Mouse (Mus musculus) E14TG2a.4 (cell line): ENCODE data around the gene T2.

Experiments used
- H3K27me3 ChIP-seq: 2 replicates; pipeline ENCODE4 v1.6.1; 2014; ENCODE audit warnings: low read length, control low read depth; ENCODE audit not compliant: insufficient read depth
- H3K36me3 ChIP-seq: 2 replicates; pipeline ENCODE4 v1.6.1; 2014; ENCODE audit warnings: low read length, control low read depth; ENCODE audit not compliant: insufficient read depth
- H3K4me1 ChIP-seq: replicated peaks from 2 replicates; pipeline ENCODE4 v1.6.1; 2014; ENCODE audit warnings: low read depth, low read length, control low read depth
- H3K4me3 ChIP-seq: replicated peaks from 2 replicates; pipeline ENCODE4 v1.5.1; 2014; ENCODE audit warnings: mild to moderate bottlenecking, low read length
- H3K9me3 ChIP-seq: 2 replicates; pipeline ENCODE4 v1.6.1; 2014; ENCODE audit warnings: low read length, control low read depth
- CTCF ChIP-seq: conservative IDR thresholded peaks from 2 replicates; pipeline ENCODE4 v1.5.1; 2014; ENCODE audit warnings: low read length
- NANOG ChIP-seq: IDR thresholded peaks from 2 replicates; pipeline ENCODE4 v1.6.1; 2014; ENCODE audit warnings: borderline replicate concordance, low read length, mixed read lengths
- POU5F1 ChIP-seq: IDR thresholded peaks from 2 replicates; pipeline ENCODE4 v1.6.1; 2014; ENCODE audit warnings: low read length, borderline replicate concordance

Gene T2

GRCm38 (mm10) chr17:8339666-8340374 is 16.0 kb upstream of the T2 start:
- H3K4me1 ChIP-seq: peaks cover 19% of the 10 kb centered on the region
- peak overlapping the region; percentile 81 for H3K4me3 ChIP-seq
- H3K9me3 ChIP-seq: no peaks in the 10 kb centered on the region
- H3K27me3 ChIP-seq: peaks cover 66% of the 10 kb centered on the region
- peaks cover 4% of the 10 kb centered on the region; the same call in 1 of the 2 replicates for H3K36me3 ChIP-seq
- no peak for TF ChIP-seq POU5F1
- TF ChIP-seq NANOG: no peak
- no peak for TF ChIP-seq CTCF

DNA sequence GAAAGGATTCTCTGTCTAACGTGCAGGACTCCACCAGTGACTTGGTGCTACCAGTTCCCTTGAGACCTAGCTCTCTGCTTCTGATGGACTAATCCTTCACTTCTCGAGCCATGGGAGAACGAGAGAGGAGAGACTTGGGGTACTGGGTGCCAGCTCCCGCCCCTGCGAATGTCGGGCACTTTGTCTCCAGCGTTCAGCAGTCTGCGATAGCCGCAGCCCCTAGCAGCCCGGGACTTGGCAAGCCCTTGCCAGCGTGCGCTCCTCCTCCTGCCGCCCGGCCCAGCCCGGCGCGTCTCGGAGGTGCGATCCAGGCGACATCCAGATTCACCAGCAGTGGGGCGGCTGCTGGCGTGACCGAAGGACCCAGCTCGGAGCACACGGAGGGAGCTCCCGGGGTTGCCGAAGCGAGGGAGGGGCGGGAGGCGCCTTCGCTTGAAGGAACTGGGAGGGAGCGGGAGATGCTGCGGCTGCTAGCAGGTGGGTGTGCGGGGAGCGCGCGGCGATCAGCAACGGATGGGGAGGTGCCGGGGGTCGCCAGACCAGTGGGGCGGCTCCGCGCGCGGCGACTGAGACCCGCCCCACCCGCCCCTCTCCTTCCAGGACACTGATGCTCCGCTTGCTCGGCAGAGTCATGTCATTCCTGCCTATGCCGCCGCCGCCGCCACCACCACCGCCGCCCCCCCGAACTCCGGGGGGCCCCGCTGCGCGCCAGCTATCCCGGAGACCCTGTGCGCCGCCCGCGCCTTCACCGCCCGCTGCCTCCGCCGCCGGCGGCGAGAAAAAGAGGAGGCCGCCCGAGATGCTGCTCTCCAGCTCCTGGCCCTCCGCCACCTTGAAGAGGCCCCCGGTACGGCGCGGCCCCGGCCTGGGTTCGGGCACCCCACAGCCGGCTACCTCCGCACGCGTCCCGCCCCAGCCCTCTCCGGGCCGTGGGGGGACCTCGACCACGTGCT is 15.1 kb upstream of the T2 start:
- peaks cover 19% of the 10 kb centered on the region for H3K4me1 ChIP-seq
- no peaks in the 10 kb centered on the region for H3K9me3 ChIP-seq
- TF ChIP-seq POU5F1: no peak
- TF ChIP-seq CTCF: no peak
- TF ChIP-seq NANOG: no peak
- H3K27me3 ChIP-seq: peaks cover 72% of the 10 kb centered on the region
- H3K36me3 ChIP-seq: peaks cover 4% of the 10 kb centered on the region; the same call in 1 of the 2 replicates
- peak overlapping the region; percentile 81 for H3K4me3 ChIP-seq

DNA sequence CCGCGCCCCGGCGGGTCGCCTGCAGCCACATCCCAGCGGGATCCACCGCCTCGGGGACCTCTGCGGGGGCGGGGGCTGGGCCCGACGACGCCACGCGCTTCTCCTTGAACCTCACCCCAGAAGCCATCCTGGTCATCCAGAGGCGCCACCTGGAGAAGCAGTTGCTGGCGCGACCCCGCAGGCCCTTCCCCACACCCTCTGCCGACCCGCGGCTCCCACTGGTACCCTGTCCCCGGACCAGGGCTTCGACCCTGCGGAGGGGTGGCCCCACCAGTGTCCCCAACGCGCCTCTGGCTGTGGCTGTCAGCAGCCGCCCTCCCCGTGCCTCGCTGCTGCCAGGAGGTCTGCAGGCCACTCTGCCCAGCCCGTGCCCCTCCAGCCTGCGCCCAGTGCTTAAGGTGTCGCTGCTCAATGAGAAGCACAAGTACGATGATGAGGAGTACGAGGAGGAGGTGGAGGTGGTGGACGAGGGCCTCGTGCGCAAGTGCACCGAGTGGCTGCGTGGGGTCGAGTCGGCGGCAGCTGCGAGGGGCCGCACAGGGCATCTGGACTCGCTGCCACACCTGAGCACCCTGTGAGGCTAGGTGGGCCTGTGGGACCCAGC is 14.3 kb upstream of the T2 start:
- Histone ChIP-seq H3K4me3 (peak overlapping the region; percentile 81), H3K36me3 (peaks cover 4% of the 10 kb centered on the region; the same call in 1 of the 2 replicates), H3K9me3 (no peaks in the 10 kb centered on the region), H3K27me3 (peaks cover 78% of the 10 kb centered on the region), H3K4me1 (peaks cover 19% of the 10 kb centered on the region)
- TF ChIP-seq CTCF (no peak), POU5F1 (no peak), NANOG (no peak)

GRCm38 (mm10) chr17:8342706-8343105 is 13.1 kb upstream of the T2 start:
- no peak for TF ChIP-seq CTCF
- TF ChIP-seq NANOG: no peak
- no peak for TF ChIP-seq POU5F1
- Histone ChIP-seq H3K9me3 (no peaks in the 10 kb centered on the region), H3K4me1 (peaks cover 19% of the 10 kb centered on the region), H3K4me3 (no peak overlapping the region), H3K36me3 (peaks cover 4% of the 10 kb centered on the region; the same call in 1 of the 2 replicates), H3K27me3 (peaks cover 84% of the 10 kb centered on the region)

DNA sequence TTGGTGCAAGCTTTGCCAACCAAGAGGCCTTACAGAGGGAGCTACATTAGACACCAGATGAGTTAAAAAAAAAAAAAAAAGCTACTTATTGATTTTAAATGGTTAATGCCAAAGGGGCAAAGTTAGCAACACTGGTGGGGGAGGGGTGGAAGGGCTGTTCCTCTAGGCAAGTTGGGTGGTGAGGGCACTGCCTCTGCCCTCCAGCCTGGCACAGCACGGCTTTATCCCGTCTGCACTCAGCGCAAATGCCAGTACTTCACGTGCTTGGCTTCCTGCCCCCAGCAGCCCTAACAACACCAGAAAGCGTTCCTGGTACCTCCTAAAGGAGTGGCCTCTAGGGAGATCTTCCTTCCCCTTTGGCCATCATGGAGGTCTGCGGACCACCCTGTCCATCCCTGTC is 12.4 kb upstream of the T2 start:
- Histone ChIP-seq H3K9me3 (no peaks in the 10 kb centered on the region), H3K36me3 (peaks cover 3% of the 10 kb centered on the region; the same call in 1 of the 2 replicates), H3K4me1 (peaks cover 19% of the 10 kb centered on the region), H3K4me3 (no peak overlapping the region), H3K27me3 (peaks cover 81% of the 10 kb centered on the region)
- TF ChIP-seq POU5F1: no peak

GRCm38 (mm10) chr17:8347765-8348285 is 8.0 kb upstream of the T2 start:
- Histone ChIP-seq H3K9me3 (no peaks in the 10 kb centered on the region), H3K4me3 (no peak overlapping the region), H3K4me1 (0 out of 2 replicates have a peak, but pooled peaks cover 5% of the 10 kb centered on the region), H3K27me3 (peaks cover 45% of the 10 kb centered on the region), H3K36me3 (no peaks in the 10 kb centered on the region)
- no peak for TF ChIP-seq POU5F1
- TF ChIP-seq CTCF: no peak
- TF ChIP-seq NANOG: no peak

DNA sequence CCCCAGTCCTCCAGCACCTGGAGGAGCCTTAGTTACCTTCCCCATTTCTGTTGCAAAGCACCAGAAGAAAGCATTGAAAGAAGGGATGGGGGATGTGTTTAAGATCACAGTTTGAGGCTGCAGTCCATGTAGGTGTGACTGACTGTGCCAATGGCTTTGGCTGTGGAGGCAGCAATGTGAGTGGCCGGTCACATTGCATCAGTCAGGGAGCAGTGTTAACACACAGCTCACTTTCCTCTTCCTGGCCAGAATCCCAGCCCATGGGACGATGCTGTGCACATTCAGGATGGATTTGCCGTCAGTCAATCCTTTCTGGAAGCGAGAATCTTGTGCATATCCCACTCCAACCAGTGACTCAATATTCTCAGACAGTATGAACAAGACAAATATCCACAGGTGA is 6.9 kb upstream of the T2 start:
- H3K27me3 ChIP-seq: peaks cover 36% of the 10 kb centered on the region
- 0 out of 2 replicates have a peak, but pooled peaks cover under 1% of the 10 kb centered on the region for H3K9me3 ChIP-seq
- no peaks in the 10 kb centered on the region for H3K36me3 ChIP-seq
- no peak for TF ChIP-seq POU5F1
- TF ChIP-seq CTCF: no peak
- no peak for TF ChIP-seq NANOG
- H3K4me1 ChIP-seq: 0 out of 2 replicates have a peak, but pooled peaks cover 5% of the 10 kb centered on the region
- H3K4me3 ChIP-seq: no peak overlapping the region

DNA sequence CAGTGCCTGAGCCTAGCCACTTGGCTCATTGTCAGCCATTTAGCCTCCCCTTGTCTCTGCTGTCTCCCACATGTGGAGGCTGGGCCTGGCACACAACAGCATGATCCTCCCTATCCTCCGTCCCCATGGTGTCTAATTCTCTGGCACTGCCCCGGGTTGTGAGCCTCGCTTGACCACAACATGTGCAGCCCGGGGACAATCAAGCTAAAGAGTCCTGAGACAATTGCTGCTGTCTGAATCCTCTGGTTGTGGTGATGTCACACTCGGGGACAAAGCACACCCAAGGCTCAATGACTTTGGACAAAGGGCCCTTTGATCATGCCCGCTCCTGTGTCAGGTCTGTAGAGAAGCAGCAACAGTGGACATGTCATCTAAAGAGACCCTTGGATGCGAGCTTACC is 4.7 kb upstream of the T2 start:
- Histone ChIP-seq H3K36me3 (no peaks in the 10 kb centered on the region), H3K4me1 (0 out of 2 replicates have a peak, but pooled peaks cover 5% of the 10 kb centered on the region), H3K9me3 (0 out of 2 replicates have a peak, but pooled peaks cover 7% of the 10 kb centered on the region), H3K4me3 (no peak overlapping the region), H3K27me3 (peaks cover 20% of the 10 kb centered on the region)
- no peak for TF ChIP-seq POU5F1
- no peak for TF ChIP-seq CTCF
- TF ChIP-seq NANOG: no peak
